Mouse (Mus musculus) heart, postnatal 0 days (tissue): ENCODE measurements around the gene Defb10. TPM values are rescaled to one million over a fixed set of nuclear protein-coding genes. Genes with fewer than 3 reads are reported as not detected.
"Not testable (repeated sequence)": the region's sequence is repeated elsewhere in the genome, so short reads cannot be mapped to it uniquely, and the experiment has no call there.

Experiments
- ATAC-seq: fragments of 200-750 bp; cut with Nextera tagmentation; 2 replicates; pipeline ENCODE4 v1.8.0; 2017; ENCODE audit warnings: low read depth, moderate number of reproducible peaks, moderate library complexity; ENCODE audit not compliant: insufficient read depth
- DNase-seq: peaks from one replicate; pipeline ENCODE4 v3.0.0-alpha.2; 2016; ENCODE audit warnings: low spot score
- H3K27ac ChIP-seq: fragments of 300-500 bp; sonication (generic); 2 replicates; pipeline ENCODE4 v1.5.1; 2014; ENCODE audit warnings: low read depth, mild to moderate bottlenecking
- H3K27me3 ChIP-seq: fragments of 300-500 bp; sonication (generic); 2 replicates; pipeline ENCODE4 v1.6.1; 2014; ENCODE audit warnings: low read length, mixed read lengths; ENCODE audit not compliant: control insufficient read depth, insufficient read depth
- H3K36me3 ChIP-seq: fragments of 300-500 bp; sonication (generic); replicated peaks from 2 replicates; pipeline ENCODE4 v1.6.1; 2014; ENCODE audit warnings: low read length, mixed read lengths; ENCODE audit not compliant: control insufficient read depth, insufficient read depth
- H3K4me1 ChIP-seq: fragments of 300-500 bp; sonication (generic); 2 replicates; pipeline ENCODE4 v1.6.1; 2014; ENCODE audit warnings: antibody characterized with exemption; ENCODE audit not compliant: control insufficient read depth, insufficient read depth
- H3K4me2 ChIP-seq: fragments of 300-500 bp; sonication (generic); 2 replicates; pipeline ENCODE4 v1.6.1; 2014; ENCODE audit warnings: low read depth, mild to moderate bottlenecking, low read length, moderate library complexity
- H3K4me3 ChIP-seq: fragments of 300-500 bp; sonication (generic); 2 replicates; pipeline ENCODE4 v1.5.1; 2014; ENCODE audit warnings: low read depth, low read length
- H3K9ac ChIP-seq: fragments of 300-500 bp; sonication (generic); replicated peaks from 2 replicates; pipeline ENCODE4 v1.6.1; 2014; ENCODE audit warnings: low read depth, low read length, mixed read lengths
- H3K9me3 ChIP-seq: fragments of 300-500 bp; sonication (generic); replicated peaks from 2 replicates; pipeline ENCODE4 v1.6.1; 2016; ENCODE audit warnings: low read length; ENCODE audit not compliant: control insufficient read depth
- WGBS: fragments of 180-500 bp; shearing (Covaris S2); extraction: QIAGEN DNeasy Blood & Tissue Kit; methylation state at CpG from one replicate; pipeline ENCODE4 v1.1.7; 2014; 5-methylcytosine and 5-hydroxymethylcytosine counted together
- polyA plus RNA-seq: library from polyadenylated mRNA; unstranded; fragments of >200 nt; fragmentation: Nextera tagmentation; extraction: Ambion mirVana; gene quantifications from 2 replicates; pipeline ENCODE4 v1.2.1, GENCODE M21; 2015
- total RNA-seq: library from RNA; depleted of rRNA; stranded (reverse); fragments of >200 nt; gene quantifications from 2 replicates; pipeline ENCODE4 v1.2.3, GENCODE M21; 2014; ENCODE audit warnings: low replicate concordance; rRNA removed

The Defb10 gene
- total RNA-seq (not detected in 2 replicates), polyA plus RNA-seq (not detected in 2 replicates)

DNA sequence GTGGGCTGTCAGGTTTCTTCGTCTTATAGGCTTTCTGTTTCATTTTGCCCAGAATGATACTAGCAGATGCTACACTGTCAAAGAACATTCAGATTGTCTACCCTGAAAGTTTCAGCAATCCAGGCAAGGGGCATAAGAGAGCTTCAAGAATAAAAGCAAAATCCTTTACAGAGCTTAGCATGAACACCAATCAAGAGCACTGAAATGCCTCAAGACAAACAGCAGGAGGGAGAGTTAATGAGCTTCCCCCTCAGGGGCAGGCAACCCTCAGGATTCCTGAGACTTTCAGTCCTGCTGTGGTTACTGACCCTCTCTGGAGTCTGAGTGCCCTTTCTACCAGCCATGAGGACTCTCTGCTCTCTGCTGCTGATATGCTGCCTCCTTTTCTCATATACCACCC, at the start of gene Defb10:
Gene Defb10, plus strand, starts transcription at position 316 of the 400 bp plus-strand sequence.
- H3K36me3 ChIP-seq, DNase-seq, H3K9ac ChIP-seq, H3K27ac ChIP-seq, H3K4me1 ChIP-seq, ATAC-seq, H3K27me3 ChIP-seq, H3K4me3 ChIP-seq, H3K9me3 ChIP-seq, H3K4me2 ChIP-seq: not testable (repeated sequence)
- WGBS: 38% methylated on average over 1 of the region's 1 CpGs

DNA sequence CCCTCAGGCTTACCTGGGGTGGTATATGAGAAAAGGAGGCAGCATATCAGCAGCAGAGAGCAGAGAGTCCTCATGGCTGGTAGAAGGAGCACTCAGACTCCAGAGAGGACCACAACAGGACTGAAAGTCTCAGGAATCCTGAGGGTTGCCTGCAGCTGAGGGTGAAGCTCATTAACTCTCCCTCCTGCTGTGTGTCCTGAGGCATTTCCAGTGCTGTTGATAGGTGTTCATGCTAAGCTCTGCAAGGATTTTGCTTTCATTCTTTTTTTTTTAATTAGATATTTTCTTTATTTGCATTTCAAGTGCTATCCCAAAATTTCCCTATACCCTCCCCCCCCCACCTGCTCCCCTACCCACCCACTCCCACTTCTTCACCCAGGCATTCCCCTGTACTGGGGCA, 26.6 kb downstream of the Defb10 start, which contains the start of gene Defb9:
Gene Defb9, minus strand, starts transcription at position 101 of the 400 bp plus-strand sequence.
- ATAC-seq, DNase-seq, H3K27ac ChIP-seq, H3K27me3 ChIP-seq, H3K9ac ChIP-seq, H3K4me2 ChIP-seq, H3K36me3 ChIP-seq, H3K4me3 ChIP-seq, H3K4me1 ChIP-seq, H3K9me3 ChIP-seq: not testable (repeated sequence)

DNA sequence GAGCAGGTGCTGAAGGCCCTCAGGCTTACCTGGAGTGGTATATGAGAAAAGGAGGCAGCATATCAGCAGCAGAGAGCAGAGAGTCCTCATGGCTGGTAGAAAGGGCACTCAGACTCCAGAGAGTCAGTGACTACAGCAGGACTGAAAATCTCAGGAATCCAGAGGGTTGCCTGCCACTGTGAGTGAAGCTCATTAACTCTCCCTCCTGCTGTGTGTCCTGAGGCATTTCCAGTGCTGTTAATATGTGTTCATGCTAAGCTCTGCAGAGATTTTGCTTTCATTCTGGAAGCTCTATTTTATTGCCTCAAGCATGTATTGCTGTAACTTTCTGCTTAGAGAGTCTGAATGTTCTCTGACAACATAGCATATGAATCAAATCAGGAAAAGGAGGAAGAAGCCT, 47.6 kb downstream of the Defb10 start, which contains the start of gene Defb11:
Gene Defb11, minus strand, starts transcription at position 123 of the 400 bp plus-strand sequence.
- ATAC-seq, H3K9ac ChIP-seq, H3K9me3 ChIP-seq, H3K4me1 ChIP-seq, H3K36me3 ChIP-seq, DNase-seq, H3K27me3 ChIP-seq, H3K4me2 ChIP-seq, H3K27ac ChIP-seq, H3K4me3 ChIP-seq: not testable (repeated sequence)

Other genes starting within 250 kb of the Defb10 start
- not detected in 2 replicates for gene Defa26, start 240.7 kb upstream of the Defb10 start, total RNA-seq
- not detected in 2 replicates for gene Defa26, start 240.7 kb upstream of the Defb10 start, polyA plus RNA-seq
- not detected in 2 replicates for gene Defa17, start 203.1 kb upstream of the Defb10 start, total RNA-seq
- not detected in 2 replicates for gene Defa17, start 203.1 kb upstream of the Defb10 start, polyA plus RNA-seq
- gene Defa34, start 193.1 kb upstream of the Defb10 start, total RNA-seq: not detected in 2 replicates
- not detected in 2 replicates for gene Defa34, start 193.1 kb upstream of the Defb10 start, polyA plus RNA-seq
- not detected in 2 replicates for gene AY761184, start 155.3 kb upstream of the Defb10 start, total RNA-seq
- not detected in 2 replicates for gene AY761184, start 155.3 kb upstream of the Defb10 start, polyA plus RNA-seq
- not detected in 2 replicates for gene Defa24, start 124.4 kb upstream of the Defb10 start, total RNA-seq
- gene Defa24, start 124.4 kb upstream of the Defb10 start, polyA plus RNA-seq: not detected in 2 replicates
- gene Defb50, start 35.4 kb upstream of the Defb10 start, total RNA-seq: not detected in 2 replicates
- not detected in 2 replicates for gene Defb50, start 35.4 kb upstream of the Defb10 start, polyA plus RNA-seq
- not detected in 2 replicates for gene Defb2, start 19.0 kb upstream of the Defb10 start, total RNA-seq
- not detected in 2 replicates for gene Defb2, start 19.0 kb upstream of the Defb10 start, polyA plus RNA-seq
- gene Defb9, start 26.5 kb downstream of the Defb10 start, total RNA-seq: not detected in 2 replicates
- not detected in 2 replicates for gene Defb9, start 26.5 kb downstream of the Defb10 start, polyA plus RNA-seq
- not detected in 2 replicates for gene Defb11, start 47.5 kb downstream of the Defb10 start, total RNA-seq
- gene Defb11, start 47.5 kb downstream of the Defb10 start, polyA plus RNA-seq: not detected in 2 replicates
- gene Defb15, start 73.8 kb downstream of the Defb10 start, total RNA-seq: not detected in 2 replicates
- not detected in 2 replicates for gene Defb15, start 73.8 kb downstream of the Defb10 start, polyA plus RNA-seq
- gene Defb35, start 79.5 kb downstream of the Defb10 start, total RNA-seq: not detected in 2 replicates
- gene Defb35, start 79.5 kb downstream of the Defb10 start, polyA plus RNA-seq: not detected in 2 replicates
- gene Defb13, start 87.9 kb downstream of the Defb10 start, total RNA-seq: not detected in 2 replicates
- not detected in 2 replicates for gene Defb13, start 87.9 kb downstream of the Defb10 start, polyA plus RNA-seq
- gene Fam90a1a, start 99.8 kb downstream of the Defb10 start, total RNA-seq: not detected in 2 replicates
- not detected in 2 replicates for gene Fam90a1a, start 99.8 kb downstream of the Defb10 start, polyA plus RNA-seq
- gene Ccdc70, start 110.9 kb downstream of the Defb10 start, total RNA-seq: not detected in 2 replicates
- gene Ccdc70, start 110.9 kb downstream of the Defb10 start, polyA plus RNA-seq: not detected in 2 replicates
- 0.50 and 1.2 TPM in 2 replicates for gene Atp7b, start 201.4 kb downstream of the Defb10 start, total RNA-seq
- 0.12 and 0.22 TPM in 2 replicates for gene Atp7b, start 201.4 kb downstream of the Defb10 start, polyA plus RNA-seq
- 16.3 and 46.8 TPM in 2 replicates for gene Alg11, start 201.8 kb downstream of the Defb10 start, total RNA-seq
- gene Alg11, start 201.8 kb downstream of the Defb10 start, polyA plus RNA-seq: 7.5 and 8.2 TPM in 2 replicates